Mouse (Mus musculus) monocyte, adult 2 months (primary cell): ENCODE measurements at regions not wholly inside any gene's neighbourhood (a gene's known extent, or its start where the extent isn't known, plus 50 kb on each side); places are given as distances from the start of the nearest gene placed in this dataset.

Experiments
- DNase-seq, 2 experiments: peaks; one replicate each; pipeline ENCODE4 v3.0.0; 2022; ENCODE audit warnings: low spot score in 2 of 2, low read depth in 1 of 2

GRCm38 (mm10) chr7:115073406-115073805, 329.9 kb downstream of the Insc start:
- DNase-seq, result no peak

- no peak for DNase-seq
Observed at GRCm38 (mm10) chr7:115076781-115077180, 333.3 kb downstream of the Insc start.

GRCm38 (mm10) chr7:115084711-115085380, 341.4 kb downstream of the Insc start:
- DNase-seq, result no peak

- DNase-seq, result no peak
Observed at GRCm38 (mm10) chr7:115086542-115087448, 343.3 kb downstream of the Insc start.

- DNase-seq, result no peak
Observed at GRCm38 (mm10) chr7:115092481-115093050, 349.1 kb downstream of the Insc start.

GRCm38 (mm10) chr7:115106041-115106440, 362.5 kb downstream of the Insc start:
- no peak for DNase-seq

- DNase-seq, result no peak
Observed at GRCm38 (mm10) chr7:115112282-115112681, 368.8 kb downstream of the Insc start.

GRCm38 (mm10) chr7:115123283-115123682, 379.8 kb downstream of the Insc start:
- no peak for DNase-seq

- DNase-seq, result no peak
Observed at GRCm38 (mm10) chr7:115129001-115129400, 385.5 kb downstream of the Insc start.

GRCm38 (mm10) chr7:115131259-115131969, 387.9 kb downstream of the Insc start:
- no peak for DNase-seq

GRCm38 (mm10) chr7:115131970-115132551, 388.6 kb downstream of the Insc start:
- no peak for DNase-seq

GRCm38 (mm10) chr7:115132595-115132994, 389.1 kb downstream of the Insc start:
- DNase-seq, result no peak

- no peak for DNase-seq
Observed at GRCm38 (mm10) chr7:115134926-115135575, 391.6 kb downstream of the Insc start.

GRCm38 (mm10) chr7:115140286-115140685, 396.8 kb downstream of the Insc start:
- DNase-seq, result no peak

- no peak for DNase-seq
Observed at GRCm38 (mm10) chr7:115142163-115142562, 398.7 kb downstream of the Insc start.

GRCm38 (mm10) chr7:115144947-115145346, 401.5 kb downstream of the Insc start:
- no peak for DNase-seq

GRCm38 (mm10) chr7:115147352-115147977, 404.0 kb downstream of the Insc start:
- DNase-seq, result no peak

GRCm38 (mm10) chr7:115153291-115153690, 409.8 kb downstream of the Insc start:
- no peak for DNase-seq

GRCm38 (mm10) chr7:115153764-115154509, 410.4 kb downstream of the Insc start:
- no peak for DNase-seq
